In genomic region chr17:24780821-24781220, GRCm38 (mm10) we compare ENCODE assay signal across 17 mouse cellular contexts. TPM values are rescaled to one million over a fixed set of nuclear protein-coding genes. Genes with fewer than 3 reads are reported as not detected.
"Had no signal": no experiment of that assay in that cellular context is flagged by ENCODE, and none has a peak within 500 bp of the region (broad histone marks: within the 10 kb centered on the region; RNA-seq: fewer than 3 reads in every experiment).

No protein-coding gene starts in this region.

- H3K9me3 ChIP-seq: limb, embryonic 12.5 days; liver, embryonic 13.5 days; megakaryocyte, embryonic 14.5 days had no signal

- H3K27ac ChIP-seq: layer of hippocampus, adult 2 months; limb, embryonic 12.5 days; liver, embryonic 13.5 days; stomach, postnatal 0 days had no signal

- ATAC-seq: liver, postnatal 0 days; midbrain, embryonic 16.5 days had no signal

- DNase-seq: kidney, postnatal 10 days; kidney, postnatal 4 days; liver; liver, embryonic 13.5 days; liver, postnatal 0 days; thymus, postnatal 4 days had no signal

- H3K36me3 ChIP-seq: limb, embryonic 12.5 days; liver, embryonic 13.5 days had no signal

- H3K9ac ChIP-seq: limb, embryonic 12.5 days; liver, embryonic 13.5 days; liver, postnatal 0 days had no signal

- H3K4me2 ChIP-seq: limb, embryonic 12.5 days; liver, embryonic 13.5 days; midbrain, embryonic 11.5 days had no signal

- H3K4me3 ChIP-seq: layer of hippocampus, adult 2 months; limb, embryonic 12.5 days; liver, embryonic 13.5 days; megakaryocyte, embryonic 14.5 days had no signal

- H3K4me1 ChIP-seq: limb, embryonic 12.5 days; liver, embryonic 13.5 days had no signal

RNA-seq across cellular contexts. Expression of gene Meiob, which starts 23.3 kb away (rescaled TPM):
- total RNA-seq: layer of hippocampus, adult 2 months; layer of hippocampus, postnatal 10 days; left cerebral cortex, postnatal 36 days had no signal
- polyA plus RNA-seq: kidney, embryonic 14.5 days; limb, embryonic 12.5 days; lung, embryonic 16.5 days; midbrain, embryonic 11.5 days; midbrain, embryonic 16.5 days; neural tube, embryonic 14.5 days had no signal

RNA-seq across cellular contexts. Expression of gene Hs3st6, which starts 28.0 kb away (rescaled TPM):
- total RNA-seq: layer of hippocampus, adult 2 months had no signal
- polyA plus RNA-seq: liver, embryonic 13.5 days; midbrain, embryonic 16.5 days; neural tube, embryonic 14.5 days had no signal

RNA-seq across cellular contexts. Expression of gene Rpl3l, which starts 53.2 kb away (rescaled TPM):
- polyA plus RNA-seq: kidney, embryonic 14.5 days; limb, embryonic 12.5 days; liver, embryonic 13.5 days; lung, embryonic 16.5 days; midbrain, embryonic 11.5 days; midbrain, embryonic 16.5 days had no signal
